ENCODE assay signal across 21 mouse cellular contexts in genomic region chr1:158604149-158604548, GRCm38 (mm10).
DNase-seq lines count a peak whose midpoint lies in the region; ATAC-seq lines count a peak whose summit lies in the region.
"Had no signal": no experiment of that assay in that cellular context is flagged by ENCODE, and none has a peak within 500 bp of the region (broad histone marks: within the 10 kb centered on the region; RNA-seq: fewer than 3 reads in every experiment).

No protein-coding gene starts in this region.

- H3K4me1 ChIP-seq in kidney, embryonic 14.5 days (ENCODE audit: control insufficient read depth, insufficient read depth, low read length): no peaks in the 10 kb centered on the region
- H3K4me1 ChIP-seq in kidney, embryonic 16.5 days (ENCODE audit: insufficient read depth, low read length): no peaks in the 10 kb centered on the region
- H3K4me1 ChIP-seq: embryonic facial prominence, embryonic 13.5 days; heart, embryonic 15.5 days had no signal

- H3K36me3 ChIP-seq in kidney, embryonic 14.5 days (ENCODE audit: control insufficient read depth, insufficient read depth, low read length): no peaks in the 10 kb centered on the region
- no peaks in the 10 kb centered on the region for H3K36me3 ChIP-seq in kidney, embryonic 16.5 days (ENCODE audit: insufficient read depth, low read length)
- H3K36me3 ChIP-seq: embryonic facial prominence, embryonic 13.5 days; heart, embryonic 15.5 days had no signal

- 94% methylated on average over 1 of the region's 1 CpGs for WGBS in kidney, embryonic 14.5 days
- WGBS in kidney, embryonic 16.5 days: 86% methylated on average over 1 of the region's 1 CpGs

- no peak overlapping the region for H3K4me2 ChIP-seq in kidney, embryonic 14.5 days (replicated peaks; ENCODE audit: low read depth, low read length)
- no peak overlapping the region for H3K4me2 ChIP-seq in kidney, embryonic 16.5 days (replicated peaks; ENCODE audit: low read depth, low read length)
- H3K4me2 ChIP-seq: embryonic facial prominence, embryonic 13.5 days; forebrain, embryonic 12.5 days; heart, embryonic 11.5 days; heart, embryonic 15.5 days had no signal

- ATAC-seq in kidney, embryonic 14.5 days (ENCODE audit: low FRiP score, low TSS enrichment): no peak
- peak; percentile 79; the same call in 1 of the 2 replicates for ATAC-seq in kidney, embryonic 16.5 days (ENCODE audit: low FRiP score, low TSS enrichment)
- ATAC-seq: CD4-positive, CD25-positive, alpha-beta regulatory T cell, adult 4 months; forebrain, embryonic 16.5 days had no signal

- peak; percentile 59 for DNase-seq in kidney, adult 11 months
- peak; percentile 40 to 45 for DNase-seq in kidney, postnatal 25 days
- DNase-seq in spleen, postnatal 14 days (ENCODE audit: low spot score in 2 of 2): no peak
- DNase-seq in cerebellum, postnatal 14 days: no peak
- no peak for DNase-seq in thymus, postnatal 14 days
- DNase-seq: adrenal gland, postnatal 10 days; B cell, adult 2 months; cerebellum, adult 11-12 months; cerebellum, adult 9-10 months; cerebellum, postnatal 36 days; gastrocnemius, postnatal 10 days; heart, adult 2 months; heart, postnatal 14 days had no signal

- H3K9me3 ChIP-seq in kidney, embryonic 14.5 days (ENCODE audit: control insufficient read depth, low read length): no peaks in the 10 kb centered on the region
- H3K9me3 ChIP-seq in kidney, embryonic 16.5 days (ENCODE audit: low read length): no peaks in the 10 kb centered on the region
- H3K9me3 ChIP-seq: embryonic facial prominence, embryonic 13.5 days; forebrain, embryonic 12.5 days; heart, embryonic 15.5 days had no signal

- H3K4me3 ChIP-seq in kidney, embryonic 14.5 days (ENCODE audit: low read length): no peak overlapping the region
- no peak overlapping the region for H3K4me3 ChIP-seq in kidney, embryonic 16.5 days (ENCODE audit: low read length)
- H3K4me3 ChIP-seq: embryonic facial prominence, embryonic 13.5 days; forebrain, embryonic 12.5 days; heart, adult 2 months; heart, embryonic 15.5 days had no signal

- no peak overlapping the region for H3K27ac ChIP-seq in kidney, embryonic 14.5 days (ENCODE audit: low read depth, low read length)
- H3K27ac ChIP-seq in kidney, embryonic 16.5 days (ENCODE audit: low read length): peak overlapping the region; percentile 24; the same call in 1 of the 2 replicates
- H3K27ac ChIP-seq: embryonic facial prominence, embryonic 13.5 days; forebrain, embryonic 12.5 days; heart, adult 2 months; heart, embryonic 15.5 days had no signal

- H3K27me3 ChIP-seq in kidney, embryonic 14.5 days (ENCODE audit: control insufficient read depth, insufficient read depth, low read length): no peaks in the 10 kb centered on the region
- no peaks in the 10 kb centered on the region for H3K27me3 ChIP-seq in kidney, embryonic 16.5 days (ENCODE audit: insufficient read depth, low read length)
- H3K27me3 ChIP-seq: embryonic facial prominence, embryonic 13.5 days; forebrain, embryonic 12.5 days; heart, embryonic 15.5 days had no signal

- no peak overlapping the region for H3K9ac ChIP-seq in kidney, embryonic 14.5 days (ENCODE audit: low read depth, low read length)
- H3K9ac ChIP-seq in kidney, embryonic 16.5 days (replicated peaks; ENCODE audit: low read length): no peak overlapping the region
- H3K9ac ChIP-seq: embryonic facial prominence, embryonic 13.5 days; forebrain, embryonic 12.5 days; heart, embryonic 15.5 days had no signal

Comparison
In these comparisons a context has a peak if more than half of its experiments do, and no peak if none do; other contexts are left out.
1. DNase-seq: peak in kidney, adult 11 months (single experiment) and kidney, postnatal 25 days (2 of 2); none in spleen, postnatal 14 days (0 of 2), cerebellum, postnatal 14 days (0 of 2) and thymus, postnatal 14 days (single experiment).